Mouse (Mus musculus) intestine, embryonic 16.5 days (tissue): ENCODE results near the gene Smarcd2. TPM values are rescaled to one million over a fixed set of nuclear protein-coding genes. Genes with fewer than 3 reads are reported as not detected.
A peak's percentile ranks its signal among the peaks of the same experiment; 100 is the strongest.

Source experiments
- ATAC-seq: fragments of 200-750 bp; cut with Nextera tagmentation; 2 replicates; pipeline ENCODE4 v1.8.0; 2017; ENCODE audit warnings: moderate TSS enrichment, moderate library complexity
- H3K27ac ChIP-seq: fragments of 300-500 bp; sonication (generic); 2 replicates; pipeline ENCODE4 v1.5.1; 2014; ENCODE audit warnings: mild to moderate bottlenecking, low read length
- H3K27me3 ChIP-seq: fragments of 300-500 bp; sonication (generic); replicated peaks from 2 replicates; pipeline ENCODE4 v1.6.1; 2014; ENCODE audit warnings: low read length, control low read depth, mixed read lengths; ENCODE audit not compliant: control insufficient read depth, insufficient read depth
- H3K36me3 ChIP-seq: fragments of 300-500 bp; sonication (generic); 2 replicates; pipeline ENCODE4 v1.6.1; 2014; ENCODE audit warnings: low read length, control low read depth; ENCODE audit not compliant: control insufficient read depth, insufficient read depth
- H3K4me1 ChIP-seq: fragments of 300-500 bp; sonication (generic); 2 replicates; pipeline ENCODE4 v1.6.1; 2014; ENCODE audit warnings: low read length, control low read depth, mixed read lengths; ENCODE audit not compliant: control insufficient read depth, insufficient read depth
- H3K4me2 ChIP-seq: fragments of 300-500 bp; sonication (generic); 2 replicates; pipeline ENCODE4 v1.6.1; 2014; ENCODE audit warnings: low read depth, low read length, control low read depth
- H3K4me3 ChIP-seq: fragments of 300-500 bp; sonication (generic); 2 replicates; pipeline ENCODE4 v1.5.1; 2014; ENCODE audit warnings: mild to moderate bottlenecking, low read length
- H3K9ac ChIP-seq: fragments of 300-500 bp; sonication (generic); 2 replicates; pipeline ENCODE4 v1.6.1; 2014; ENCODE audit warnings: low read depth, low read length
- H3K9me3 ChIP-seq: fragments of 300-500 bp; sonication (generic); 2 replicates; pipeline ENCODE4 v1.6.1; 2016; ENCODE audit warnings: low read length, control low read depth; ENCODE audit not compliant: control insufficient read depth
- WGBS: fragments of 180-500 bp; shearing (Covaris S2); extraction: QIAGEN DNeasy Blood & Tissue Kit; methylation state at CpG from one replicate; pipeline ENCODE4 v1.1.7; 2014; 5-methylcytosine and 5-hydroxymethylcytosine counted together
- polyA plus RNA-seq: library from polyadenylated mRNA; unstranded; fragments of >200 nt; fragmentation: Nextera tagmentation; extraction: Ambion mirVana; gene quantifications from 2 replicates; pipeline ENCODE4 v1.2.1, GENCODE M21; 2015

Smarcd2 gene
- polyA plus RNA-seq, result 48.1 and 49.7 TPM in 2 replicates

GRCm38 (mm10) chr11:106272644-106273310, at the start of gene Smarcd2:
TSS of gene Smarcd2 (minus strand) at chr11:106272972.
- H3K27ac ChIP-seq, result peak within 1 kb of the TSS; percentile 98
- peaks cover 50% of the 10 kb centered on the region for H3K4me1 ChIP-seq
- under 1% methylated on average over 72 of the region's 72 CpGs for WGBS
- H3K4me2 ChIP-seq, result peak within 1 kb of the TSS; percentile 88
- H3K27me3 ChIP-seq, result no peaks in the 10 kb centered on the region
- H3K9ac ChIP-seq, result peak within 1 kb of the TSS; percentile 99
- ATAC-seq, result peak; percentile 94
- no peaks in the 10 kb centered on the region for H3K36me3 ChIP-seq
- peak within 1 kb of the TSS; percentile 96 for H3K4me3 ChIP-seq
- H3K9me3 ChIP-seq, result no peaks in the 10 kb centered on the region

- Histone ChIP-seq H3K9me3 (no peaks in the 10 kb centered on the region), H3K27me3 (no peaks in the 10 kb centered on the region), H3K4me3 (no peak overlapping the region), H3K9ac (no peak overlapping the region), H3K4me1 (peaks cover 14% of the 10 kb centered on the region), H3K36me3 (no peaks in the 10 kb centered on the region), H3K4me2 (no peak overlapping the region), H3K27ac (peak overlapping the region; percentile 30)
- WGBS, result 59% methylated on average over 21 of the region's 21 CpGs
- ATAC-seq, result no peak
Observed at GRCm38 (mm10) chr11:106318406-106319366, 45.9 kb upstream of the Smarcd2 start.

- H3K27me3 ChIP-seq, result no peaks in the 10 kb centered on the region
- WGBS, result 74% methylated on average over 7 of the region's 7 CpGs
- H3K4me2 ChIP-seq, result no peak overlapping the region
- no peak overlapping the region for H3K27ac ChIP-seq
- H3K36me3 ChIP-seq, result no peaks in the 10 kb centered on the region
- no peaks in the 10 kb centered on the region for H3K9me3 ChIP-seq
- H3K9ac ChIP-seq, result no peak overlapping the region
- H3K4me3 ChIP-seq, result no peak overlapping the region
- no peak for ATAC-seq
- H3K4me1 ChIP-seq, result peaks cover 18% of the 10 kb centered on the region
Observed at GRCm38 (mm10) chr11:106317801-106318200, 45.0 kb upstream of the Smarcd2 start.

- H3K9me3 ChIP-seq, result no peaks in the 10 kb centered on the region
- H3K4me3 ChIP-seq, result no peak overlapping the region
- H3K27ac ChIP-seq, result no peak overlapping the region
- no peak for ATAC-seq
- peaks cover 18% of the 10 kb centered on the region for H3K4me1 ChIP-seq
- no peaks in the 10 kb centered on the region for H3K27me3 ChIP-seq
- H3K9ac ChIP-seq, result no peak overlapping the region
- no peaks in the 10 kb centered on the region for H3K36me3 ChIP-seq
- H3K4me2 ChIP-seq, result no peak overlapping the region
- WGBS, result 71% methylated on average over 1 of the region's 1 CpGs
Observed at GRCm38 (mm10) chr11:106316416-106316815, 43.6 kb upstream of the Smarcd2 start.

GRCm38 (mm10) chr11:106314333-106314812, 41.6 kb upstream of the Smarcd2 start, which contains the start of gene Cd79b:
TSS of gene Cd79b (minus strand) at chr11:106314762.
- Histone ChIP-seq H3K27ac (no peak within 1 kb of the TSS), H3K9ac (peak within 1 kb of the TSS; percentile 27; the same call in 1 of the 2 replicates), H3K4me1 (peaks cover 18% of the 10 kb centered on the region), H3K27me3 (no peaks in the 10 kb centered on the region), H3K36me3 (no peaks in the 10 kb centered on the region), H3K4me2 (no peak within 1 kb of the TSS), H3K9me3 (no peaks in the 10 kb centered on the region), H3K4me3 (no peak within 1 kb of the TSS)
- no peak for ATAC-seq
- WGBS, result 65% methylated on average over 9 of the region's 9 CpGs

- Histone ChIP-seq H3K27me3 (no peaks in the 10 kb centered on the region), H3K27ac (no peak overlapping the region; the same call in 1 of the 2 replicates), H3K9me3 (no peaks in the 10 kb centered on the region), H3K4me1 (peaks cover 14% of the 10 kb centered on the region), H3K4me2 (no peak overlapping the region), H3K4me3 (no peak overlapping the region), H3K36me3 (no peaks in the 10 kb centered on the region), H3K9ac (peak overlapping the region; percentile 27; the same call in 1 of the 2 replicates)
- WGBS, result 57% methylated on average over 5 of the region's 5 CpGs
- ATAC-seq, result peak; percentile 69
Observed at GRCm38 (mm10) chr11:106313533-106313932, 40.8 kb upstream of the Smarcd2 start.

GRCm38 (mm10) chr11:106310123-106310522, 37.4 kb upstream of the Smarcd2 start:
- 74% methylated on average over 5 of the region's 5 CpGs for WGBS
- H3K4me3 ChIP-seq, result no peak overlapping the region
- H3K4me2 ChIP-seq, result no peak overlapping the region
- H3K27ac ChIP-seq, result no peak overlapping the region
- H3K9me3 ChIP-seq, result no peaks in the 10 kb centered on the region
- no peaks in the 10 kb centered on the region for H3K36me3 ChIP-seq
- ATAC-seq, result no peak
- H3K9ac ChIP-seq, result no peak overlapping the region
- peaks cover 13% of the 10 kb centered on the region for H3K4me1 ChIP-seq
- H3K27me3 ChIP-seq, result no peaks in the 10 kb centered on the region

GRCm38 (mm10) chr11:106308162-106308561, 35.4 kb upstream of the Smarcd2 start:
- Histone ChIP-seq H3K9me3 (no peaks in the 10 kb centered on the region), H3K27ac (no peak overlapping the region), H3K9ac (no peak overlapping the region), H3K36me3 (no peaks in the 10 kb centered on the region), H3K4me3 (no peak overlapping the region), H3K4me1 (no peaks in the 10 kb centered on the region), H3K27me3 (no peaks in the 10 kb centered on the region), H3K4me2 (no peak overlapping the region)
- no peak for ATAC-seq
- 81% methylated on average over 11 of the region's 11 CpGs for WGBS

- Histone ChIP-seq H3K9ac (no peak overlapping the region), H3K4me3 (no peak overlapping the region), H3K36me3 (no peaks in the 10 kb centered on the region), H3K27me3 (no peaks in the 10 kb centered on the region), H3K27ac (no peak overlapping the region), H3K4me1 (no peaks in the 10 kb centered on the region), H3K9me3 (no peaks in the 10 kb centered on the region), H3K4me2 (no peak overlapping the region)
- 53% methylated on average over 5 of the region's 5 CpGs for WGBS
- no peak for ATAC-seq
Observed at GRCm38 (mm10) chr11:106307432-106307831, 34.7 kb upstream of the Smarcd2 start.
